Mouse (Mus musculus) T-helper 2 cell (primary cell): ENCODE results near the gene Cdk19.

Source experiments
- in situ Hi-C: fragments of 300-600 bp; cut with MboI, MseI; formaldehyde crosslinking; loops from one replicate; pipeline ENCODE4 v1.15.1; 2025; ENCODE audit warnings: high pct_unique_total_duplicates

Cdk19 gene

DNA sequence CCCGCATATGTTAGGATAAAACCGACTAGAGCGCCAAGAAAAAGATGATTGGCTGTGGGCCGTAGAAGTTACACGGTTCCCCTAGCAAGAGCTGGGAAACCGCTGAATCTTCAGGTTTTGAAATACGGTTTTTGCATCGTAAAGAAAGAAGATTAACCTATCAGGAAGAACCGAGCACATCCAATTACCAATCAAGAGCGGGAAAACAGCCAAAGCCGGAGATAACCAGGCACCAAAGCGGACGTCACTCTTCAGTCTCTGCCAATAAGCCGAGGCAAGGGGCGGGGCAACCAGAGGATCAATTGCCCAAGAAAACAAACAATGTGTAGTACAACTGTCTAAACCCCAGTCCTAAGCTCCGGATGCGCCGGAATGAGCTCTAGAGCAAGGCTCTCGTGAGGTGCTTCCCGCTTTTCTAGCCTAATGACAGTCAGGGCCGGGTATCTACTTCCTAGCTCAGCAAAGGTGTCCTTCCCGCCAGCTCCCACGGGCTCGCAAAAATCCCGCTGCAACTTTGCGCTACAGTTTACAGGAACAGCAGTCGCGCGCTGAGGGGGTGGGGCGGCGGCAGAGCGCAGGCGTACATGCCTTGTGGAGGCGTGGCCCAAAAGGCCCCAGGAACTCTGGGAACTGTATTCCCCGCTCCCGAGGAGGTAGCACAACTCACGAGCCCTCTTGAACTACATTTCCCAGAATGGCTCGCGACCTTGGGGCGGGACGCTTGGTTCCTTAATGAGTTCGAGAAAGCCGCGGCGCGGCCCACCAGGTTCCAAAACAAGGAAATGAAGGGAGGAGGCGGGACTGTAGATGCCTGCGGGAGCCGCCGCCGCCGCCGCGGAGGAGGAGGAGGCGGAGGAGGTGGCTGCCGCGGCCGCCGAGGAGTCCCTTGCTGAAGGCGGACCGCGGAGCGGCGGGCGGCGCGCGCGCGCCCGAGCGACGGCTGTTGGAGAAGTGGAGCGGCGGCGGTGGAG, 9.5 kb downstream of the Cdk19 start:
- in situ Hi-C loops = loop anchor here (25.0 kb wide), 1 partner anchor 938 kb away; no protein-coding TSS in a partner anchor

DNA sequence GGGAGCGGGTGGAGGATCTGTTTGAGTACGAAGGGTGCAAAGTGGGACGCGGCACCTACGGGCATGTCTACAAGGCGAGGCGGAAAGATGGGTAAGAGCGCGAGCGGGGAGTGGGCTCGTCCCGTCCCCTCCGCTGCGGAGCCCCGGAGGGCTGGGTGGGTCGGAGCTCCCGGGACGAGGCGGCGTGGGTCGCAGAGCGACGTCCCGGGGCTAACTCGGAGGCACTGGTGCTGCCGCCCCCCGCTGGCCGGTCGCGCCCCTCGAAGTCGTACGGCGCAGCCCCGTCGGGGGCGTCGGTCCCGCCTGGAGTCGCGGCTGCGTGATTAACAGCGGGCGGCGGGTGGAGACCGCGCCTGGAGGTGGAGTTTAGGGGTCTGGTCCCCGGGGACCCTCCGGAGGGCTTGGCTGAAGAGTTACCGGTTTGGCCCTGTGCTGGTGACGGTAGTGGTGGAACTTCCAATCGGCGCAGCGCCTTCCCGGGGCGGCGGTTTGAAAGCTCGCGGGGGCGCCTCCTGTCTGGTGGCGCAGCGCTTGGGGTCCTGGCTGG, 10.3 kb downstream of the Cdk19 start:
- in situ Hi-C loops = loop anchor here (5.0 to 25.0 kb wide), 2 partner anchors 178 to 938 kb away; no protein-coding TSS in a partner anchor

DNA sequence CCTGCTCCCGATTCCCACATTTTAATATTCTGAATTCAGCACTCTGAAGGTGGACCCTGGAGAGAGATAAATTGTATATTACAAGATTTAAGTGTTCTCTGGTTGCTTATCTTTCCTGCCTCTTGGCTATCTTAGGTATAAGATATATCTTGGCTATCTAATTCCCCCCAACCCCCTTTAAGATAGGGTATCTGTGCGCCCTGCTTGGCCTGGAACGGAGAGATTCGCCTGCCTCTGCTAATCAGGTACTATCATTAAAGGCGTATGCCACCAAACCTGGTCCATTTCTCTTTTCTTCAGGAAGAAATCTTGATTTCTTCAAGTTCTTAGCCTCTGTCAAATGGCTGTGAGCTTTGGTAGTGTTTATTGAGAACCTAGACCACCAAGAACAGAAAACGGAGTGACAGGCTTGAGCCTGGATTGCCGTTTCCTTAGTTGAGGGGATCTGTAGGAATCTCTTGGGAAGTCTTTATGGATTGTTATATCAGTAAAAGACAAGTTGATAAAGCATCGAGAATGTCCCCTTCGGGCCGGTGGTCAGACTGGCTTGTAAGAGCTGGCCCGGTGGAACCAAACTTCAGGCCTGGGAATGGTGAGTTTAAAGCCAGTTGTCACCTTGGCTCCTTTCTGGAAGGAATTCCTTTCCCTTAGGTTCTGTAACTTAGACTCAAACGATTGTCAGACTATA, 11.0 kb downstream of the Cdk19 start:
- in situ Hi-C loops = loop anchor here (5.0 kb wide), 1 partner anchor 177 kb away; no protein-coding TSS in a partner anchor

DNA sequence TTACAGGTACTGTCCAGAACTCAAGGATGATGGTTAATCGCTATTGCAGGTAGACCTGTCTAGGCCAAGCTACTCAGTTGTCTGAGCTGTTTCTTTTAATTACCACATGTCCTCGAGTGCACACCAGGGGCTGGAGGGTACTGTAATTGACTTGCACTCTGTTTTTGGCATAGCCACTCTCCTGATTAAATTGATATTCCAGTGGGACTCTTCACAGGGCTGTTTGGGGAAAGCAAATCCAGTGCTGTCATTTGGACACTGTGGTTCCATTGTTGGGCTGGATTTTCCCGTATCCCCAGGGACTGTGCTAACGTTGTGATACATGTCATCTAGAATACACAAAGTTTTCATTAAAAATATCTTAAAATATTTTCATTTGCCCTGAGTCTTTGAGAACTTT, 11.8 kb downstream of the Cdk19 start:
- in situ Hi-C loops = loop anchor here (5.0 kb wide), 1 partner anchor 176 kb away; no protein-coding TSS in a partner anchor

DNA sequence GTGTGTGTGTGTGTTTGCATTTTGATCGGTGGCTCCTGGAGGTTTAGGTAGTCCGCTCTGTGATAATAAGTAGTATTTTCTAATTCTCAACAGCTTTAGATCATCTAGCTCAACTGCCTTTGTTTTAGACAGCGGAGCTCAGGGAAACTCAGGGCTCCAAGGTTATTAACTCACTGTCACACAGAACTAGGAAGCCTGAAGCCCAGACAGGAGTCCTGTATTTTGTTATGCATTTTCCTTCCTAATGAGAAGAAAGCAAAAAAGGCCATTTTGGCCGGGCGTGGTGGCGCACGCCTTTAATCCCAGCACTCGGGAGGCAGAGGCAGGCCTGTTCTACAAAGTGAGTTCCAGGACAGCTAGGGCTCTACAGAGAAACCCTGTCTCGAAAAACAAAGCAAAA, 14.7 kb downstream of the Cdk19 start:
- in situ Hi-C loops = loop anchor here (5.0 kb wide), 1 partner anchor 173 kb away; no protein-coding TSS in a partner anchor

DNA sequence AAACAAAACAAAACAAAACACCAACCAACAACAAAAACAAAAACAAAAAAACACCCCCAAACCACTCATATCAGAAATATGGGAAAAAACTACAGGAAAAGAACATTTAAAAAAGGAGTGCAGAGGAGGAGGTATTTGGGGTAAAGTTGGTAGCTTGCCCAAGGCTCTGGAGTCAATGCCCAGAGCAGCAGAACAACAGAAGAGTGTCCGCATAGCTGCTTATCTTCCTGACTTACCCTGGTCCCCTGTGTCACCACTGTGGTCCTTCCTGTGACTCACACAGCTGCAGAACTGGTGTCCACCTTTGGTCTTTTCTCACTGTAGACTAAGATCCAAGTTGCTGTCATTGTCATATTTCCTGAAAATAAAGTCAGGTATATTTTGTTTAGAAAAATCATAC, 15.2 kb downstream of the Cdk19 start:
- in situ Hi-C loops = loop anchor here (5.0 kb wide), 1 partner anchor 173 kb away; no protein-coding TSS in a partner anchor

DNA sequence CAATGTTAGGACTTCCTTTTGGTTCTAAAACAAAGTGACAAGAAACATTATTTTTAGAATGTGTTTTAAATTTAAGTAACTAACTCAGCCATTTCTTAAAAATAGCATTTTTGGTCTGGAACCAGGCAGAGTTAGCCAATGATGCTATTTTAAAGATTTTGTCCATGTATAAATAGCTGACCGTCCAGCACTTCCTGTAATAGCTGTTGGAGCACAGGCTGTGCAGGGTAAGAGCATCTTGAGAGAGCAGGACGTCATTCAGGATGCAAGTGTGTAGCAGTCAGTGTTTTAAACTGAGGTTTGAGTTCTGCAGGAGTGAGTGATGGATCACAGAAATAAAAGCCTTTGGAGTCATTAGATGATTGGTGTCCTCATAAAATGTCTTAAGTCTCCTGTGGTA, 18.8 kb downstream of the Cdk19 start:
- in situ Hi-C loops = no loop called here

DNA sequence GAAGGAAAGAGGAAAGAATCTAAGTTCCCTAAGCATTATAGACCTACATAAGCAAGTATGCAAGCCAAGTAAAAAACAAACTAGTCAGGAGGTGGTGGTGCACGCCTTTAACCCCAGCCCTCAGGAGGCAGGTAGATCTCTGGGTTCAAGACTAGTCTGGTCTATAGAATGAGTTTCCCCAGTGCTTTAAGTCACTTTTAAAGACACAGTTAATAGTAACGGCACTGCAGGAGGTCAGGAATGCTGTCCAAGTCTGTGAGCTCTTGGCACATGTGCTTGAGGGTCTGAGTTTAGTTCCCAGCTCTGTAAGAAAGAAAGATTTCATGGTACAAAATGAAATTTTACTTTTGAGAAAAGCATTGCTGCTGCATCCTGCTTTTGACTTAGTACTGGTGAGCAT, 19.8 kb downstream of the Cdk19 start:
- in situ Hi-C loops = no loop called here

DNA sequence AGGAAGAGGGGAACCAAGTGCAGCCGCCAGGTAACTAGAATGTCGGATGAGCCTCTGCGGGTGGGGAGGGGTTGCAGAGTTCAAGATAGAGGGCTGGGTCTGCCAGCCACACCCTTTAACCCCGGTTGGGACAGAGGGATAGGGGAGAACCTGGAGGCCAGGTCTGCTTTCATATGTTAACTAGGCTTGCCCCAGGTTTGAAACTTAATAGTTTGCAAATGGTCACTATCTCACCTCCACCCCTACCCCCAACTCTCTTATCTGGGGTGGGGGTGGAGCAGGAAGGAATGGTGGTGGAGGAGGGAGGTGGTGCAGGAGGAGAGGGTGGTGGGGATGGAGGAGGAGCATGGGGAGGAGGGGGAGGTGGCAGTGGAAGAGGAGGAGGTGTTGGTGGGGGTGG, 23.6 kb downstream of the Cdk19 start:
- in situ Hi-C loops = no loop called here

DNA sequence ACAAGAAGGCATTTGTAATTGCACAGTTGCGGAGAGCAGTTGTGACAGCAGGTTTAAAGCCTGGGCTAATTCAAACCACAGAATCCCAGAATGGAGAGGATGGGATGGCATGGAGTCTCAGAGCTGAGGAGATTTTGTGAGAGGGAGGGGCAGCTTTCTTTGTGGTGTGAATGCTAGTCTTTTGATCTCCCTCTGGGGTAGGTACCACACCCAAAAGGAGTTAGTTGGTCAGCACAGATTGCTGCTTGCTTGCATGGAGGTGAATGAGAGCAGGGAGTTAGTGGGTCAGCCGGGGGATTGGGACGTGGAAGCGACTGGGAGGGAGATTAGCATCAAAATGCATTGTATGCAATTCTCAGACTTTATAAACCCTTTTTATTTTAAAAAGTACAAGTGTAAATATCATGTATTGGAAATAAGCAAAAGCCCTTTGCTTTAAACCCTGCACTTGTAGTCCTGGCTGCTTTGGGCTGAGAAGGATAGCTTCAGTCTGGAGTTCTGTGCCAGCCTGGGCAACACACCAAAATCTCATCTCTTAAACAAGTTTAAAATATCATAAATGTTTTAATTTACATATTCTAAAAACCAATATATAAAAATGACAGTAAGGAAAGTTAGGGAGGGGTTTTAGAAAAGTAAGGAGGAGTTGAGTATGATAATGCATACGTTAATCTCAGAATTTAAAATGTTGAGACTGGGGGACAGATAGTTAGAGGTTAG, 25.4 kb downstream of the Cdk19 start:
- in situ Hi-C loops = no loop called here

DNA sequence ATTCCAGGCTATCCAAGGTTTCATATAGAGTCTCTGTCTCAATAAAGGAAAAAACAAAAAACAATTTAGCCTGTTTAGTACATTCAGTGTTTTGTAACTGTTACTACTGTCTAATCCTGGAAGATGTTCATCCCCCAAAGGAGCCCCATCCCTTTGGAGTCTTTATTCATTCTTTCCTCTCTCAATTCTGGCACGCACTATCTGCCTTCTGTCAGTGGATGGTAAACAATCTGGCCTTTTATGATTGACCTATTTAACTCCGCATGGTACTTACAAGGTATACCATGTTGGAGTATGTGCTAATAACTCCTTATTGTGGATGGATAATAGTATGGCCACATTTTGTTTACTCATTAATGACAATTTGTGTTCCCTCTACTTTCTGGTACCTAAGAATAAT, 26.6 kb downstream of the Cdk19 start:
- in situ Hi-C loops = no loop called here

DNA sequence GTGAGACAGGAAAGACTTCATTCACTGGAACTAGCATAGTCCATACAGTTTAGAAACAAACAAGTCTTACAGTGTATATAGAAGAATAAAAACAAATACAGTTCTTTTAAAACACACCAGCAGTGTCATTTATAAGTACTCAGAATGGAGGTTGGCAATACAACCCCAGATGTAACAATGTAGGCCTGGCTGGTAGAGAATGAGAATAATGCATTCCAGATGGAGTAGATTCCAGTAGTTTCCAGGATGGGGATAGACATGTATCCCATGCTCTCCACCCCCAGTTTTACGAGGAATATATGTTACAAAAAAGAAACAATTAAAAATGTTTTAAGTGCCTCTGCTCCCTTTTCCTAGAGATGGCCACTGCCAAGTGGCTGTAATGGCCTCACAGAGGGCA, 29.2 kb downstream of the Cdk19 start:
- in situ Hi-C loops = no loop called here

DNA sequence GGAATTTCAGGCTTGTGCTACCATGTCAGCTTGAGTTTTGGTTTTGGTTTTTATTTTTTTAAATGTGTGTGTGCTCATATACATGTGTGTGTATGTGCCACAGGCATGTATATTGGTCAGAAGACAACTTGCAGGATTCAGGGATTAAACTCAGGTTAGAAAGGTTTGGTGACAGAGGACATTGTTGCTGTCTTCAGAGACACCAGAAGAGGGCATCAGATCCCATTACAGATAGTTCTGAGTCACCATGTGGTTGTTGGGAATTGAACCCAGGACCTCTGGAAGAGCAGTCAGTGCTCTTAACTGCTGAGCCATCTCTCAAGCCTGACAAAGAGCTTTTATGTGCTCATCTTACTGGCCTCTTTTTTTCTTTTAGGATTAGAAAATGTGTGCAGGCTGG, 30.8 kb downstream of the Cdk19 start:
- in situ Hi-C loops = no loop called here

DNA sequence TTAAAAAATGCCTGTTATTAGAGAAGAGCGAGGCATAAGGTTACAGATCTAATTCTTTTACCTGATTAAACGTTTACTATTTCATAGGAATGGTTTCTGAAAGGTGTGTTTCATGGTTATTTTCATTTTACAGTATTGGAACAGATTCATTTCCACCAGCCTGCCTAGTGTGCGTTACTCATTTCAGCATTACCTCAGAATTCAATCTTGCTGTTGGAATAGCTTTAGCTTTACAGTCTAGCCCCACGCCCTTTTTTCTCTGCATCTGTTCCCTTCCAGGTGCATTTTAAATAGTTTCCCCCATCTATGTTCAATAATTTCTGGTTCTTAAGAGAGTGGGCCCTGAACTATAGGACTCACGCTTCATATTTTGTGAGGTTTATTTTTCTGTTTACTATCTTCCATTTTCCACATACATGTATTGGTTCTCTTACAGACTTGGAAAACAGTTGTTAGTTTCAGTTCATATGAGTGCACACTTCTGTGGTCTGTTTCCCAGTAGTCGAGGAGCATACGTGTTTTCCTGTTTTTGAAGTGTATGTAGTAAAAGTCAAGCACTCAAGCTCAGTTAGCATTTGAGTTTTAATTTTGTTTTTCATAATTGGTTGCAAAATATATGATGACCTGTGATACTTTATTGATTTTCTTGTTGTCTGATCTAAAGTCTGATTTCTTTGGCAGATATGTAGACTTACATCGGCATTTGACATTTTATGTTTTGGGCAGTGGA, 32.0 kb downstream of the Cdk19 start:
- in situ Hi-C loops = no loop called here

DNA sequence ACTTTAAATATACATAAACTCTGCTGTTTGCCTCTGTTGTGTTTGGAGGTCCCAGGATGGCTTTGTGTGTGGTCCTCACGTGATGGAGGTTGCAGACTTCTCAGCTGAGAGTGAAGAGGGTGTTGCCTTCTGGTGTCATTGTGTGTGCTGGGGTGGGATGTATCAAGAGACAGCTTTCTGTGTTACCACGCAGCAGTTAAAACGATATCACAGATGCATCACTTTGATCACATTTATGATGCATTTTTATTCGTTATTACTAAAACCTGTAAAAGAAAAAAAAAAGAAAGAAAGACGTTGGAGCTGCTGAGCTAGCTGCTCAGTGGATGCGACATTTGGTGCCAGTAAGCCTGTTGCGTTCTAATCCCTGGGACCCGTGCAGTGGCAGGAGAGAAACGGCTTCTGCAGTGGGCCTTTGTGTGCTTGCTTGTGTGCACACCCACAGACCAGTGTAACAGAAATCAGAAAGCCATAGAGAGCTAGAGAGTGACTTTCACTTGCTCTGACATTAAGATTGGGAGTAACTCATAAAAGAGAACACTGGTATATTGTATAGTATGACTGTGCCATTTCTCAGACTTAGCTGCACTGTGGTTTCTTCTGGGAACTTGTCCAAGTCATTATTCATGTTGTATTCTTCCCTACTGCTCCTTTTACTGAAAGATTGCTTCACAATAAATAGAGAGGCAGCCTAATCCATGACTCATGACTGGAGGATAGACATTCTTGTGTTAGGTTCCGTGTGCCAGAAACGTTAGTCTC, 32.7 kb downstream of the Cdk19 start:
- in situ Hi-C loops = no loop called here

DNA sequence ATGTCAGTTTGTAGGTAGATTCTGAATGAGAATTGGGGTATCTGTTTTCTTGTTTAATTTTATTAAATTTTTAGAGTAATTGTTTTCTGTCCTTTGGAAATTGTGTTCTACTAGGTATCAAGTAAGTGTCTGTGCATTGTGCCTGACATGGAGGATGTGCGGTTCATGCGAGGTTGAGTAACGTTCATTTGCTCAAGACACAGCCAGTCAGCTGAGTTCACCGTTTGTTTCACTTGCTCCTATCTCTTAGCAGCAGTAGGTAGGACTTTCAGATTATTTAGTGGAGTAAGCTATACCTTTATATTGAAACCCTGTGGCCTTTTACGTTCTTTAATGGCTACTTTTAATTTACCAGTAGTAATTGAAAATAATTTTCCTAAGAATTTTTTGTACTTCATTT, 34.4 kb downstream of the Cdk19 start:
- in situ Hi-C loops = no loop called here

DNA sequence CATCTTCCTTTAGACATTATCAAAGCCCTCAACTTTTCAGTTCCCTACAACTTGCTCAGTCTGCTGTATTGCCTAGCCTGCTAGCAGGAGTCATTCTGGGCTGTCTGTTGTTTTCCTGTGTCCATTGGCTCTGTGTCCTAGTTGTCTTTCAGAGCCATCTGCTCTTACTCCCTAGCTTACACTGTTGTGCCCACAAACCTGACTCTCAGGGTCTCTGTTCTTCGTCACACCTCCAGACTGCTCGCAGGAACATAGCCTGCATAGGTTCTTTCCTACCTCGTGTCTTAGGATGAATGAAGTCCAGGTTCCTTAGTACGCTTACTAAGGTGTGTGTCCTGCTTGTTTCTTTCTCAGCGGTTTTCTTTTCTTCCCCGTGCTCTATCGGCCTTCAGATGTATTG, 35.5 kb downstream of the Cdk19 start:
- in situ Hi-C loops = no loop called here

DNA sequence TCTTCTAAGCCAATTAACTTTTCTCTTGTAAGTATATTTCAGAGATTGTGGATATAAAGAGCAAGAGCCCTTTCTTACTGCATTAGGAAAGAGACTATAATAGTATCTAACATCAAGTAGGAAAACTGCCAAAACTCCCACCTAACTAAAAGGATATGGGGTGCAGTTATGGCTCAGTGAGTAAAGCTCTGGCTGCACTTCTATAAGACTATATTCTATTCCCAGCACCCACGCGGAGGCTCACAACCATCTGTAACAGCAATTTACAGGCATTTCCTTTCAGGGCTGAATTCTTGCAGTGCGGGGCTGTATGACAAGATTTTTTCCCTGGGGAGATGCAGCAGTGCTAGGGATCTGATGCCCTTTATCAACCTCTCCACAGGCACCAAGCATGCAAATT, 36.9 kb downstream of the Cdk19 start:
- in situ Hi-C loops = no loop called here

DNA sequence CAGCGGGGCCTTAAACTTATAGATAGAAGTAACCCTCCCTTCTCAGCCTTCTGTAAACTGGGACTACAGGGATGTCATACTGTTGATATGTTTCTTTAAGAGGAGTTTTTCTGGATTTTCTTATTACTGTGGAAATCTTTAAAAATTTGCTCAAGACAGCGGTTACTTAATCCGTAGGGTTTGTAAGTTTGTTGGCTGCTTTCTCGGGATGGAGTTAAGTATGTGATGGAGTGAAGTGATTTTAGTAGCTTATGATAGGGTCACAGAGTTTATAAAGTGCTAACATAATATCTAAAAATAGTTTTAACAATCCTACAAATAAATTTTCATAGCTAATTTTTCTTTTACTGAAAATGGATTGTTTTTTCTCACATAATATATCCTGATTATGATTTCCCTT, 38.9 kb downstream of the Cdk19 start:
- in situ Hi-C loops = no loop called here

DNA sequence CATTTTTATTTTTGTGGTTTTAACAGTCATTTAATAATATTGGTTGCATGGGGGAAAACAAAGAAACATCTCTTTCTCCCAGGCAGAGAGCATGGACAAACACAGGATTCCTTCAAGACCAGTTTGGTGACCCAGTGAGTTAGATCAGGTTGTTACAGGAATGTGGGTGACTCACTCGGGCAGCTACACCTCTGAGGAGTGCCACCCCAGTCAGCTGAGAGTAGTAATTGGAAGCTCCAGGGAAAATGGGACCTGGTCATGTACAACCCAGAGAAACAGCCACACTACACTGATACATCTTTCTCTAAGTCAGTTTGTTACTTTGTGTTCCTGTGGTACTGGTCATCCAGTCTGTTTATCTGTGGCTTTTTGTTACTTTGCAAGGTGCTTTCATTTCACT, 40.3 kb downstream of the Cdk19 start:
- in situ Hi-C loops = no loop called here
